Mouse (Mus musculus): ENCODE data around the gene Dnm3.

DNA sequence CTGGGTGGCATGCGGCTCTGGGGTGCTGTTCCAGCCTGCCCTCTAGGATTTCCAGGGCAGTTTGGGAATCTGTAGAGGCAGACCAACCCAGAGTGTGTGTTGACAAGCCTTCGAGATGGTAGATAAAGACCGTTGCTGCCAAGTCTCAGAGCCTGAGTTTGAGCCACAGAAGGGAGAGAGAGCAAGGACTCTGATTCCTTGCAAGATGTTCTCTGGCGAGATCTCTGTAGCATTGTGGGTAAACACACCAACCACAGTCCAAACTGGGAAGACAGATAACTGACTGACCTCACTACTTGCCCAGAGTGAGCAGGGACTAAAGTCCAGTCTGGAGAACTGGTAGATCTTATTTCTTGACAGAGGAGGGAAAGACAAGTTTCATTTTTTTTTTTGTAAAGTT, 464.3 kb downstream of the Dnm3 start:
- TF ChIP-seq POLR2A (IDR thresholded peaks at IDR 0.05; ENCODE audit: low read depth, low read length) (no peak), CTCF (IDR thresholded peaks at IDR 0.05; ENCODE audit: extremely low read depth, insufficient read length, insufficient replicate concordance, low read depth, low read length) (no peak)

Data from small intestine, adult 2 months (tissue).